Mouse (Mus musculus): Measurements from ENCODE around the gene Arhgap33. TPM values are rescaled to one million over a fixed set of nuclear protein-coding genes. Genes with fewer than 3 reads are reported as not detected.
A peak's percentile ranks its signal among the peaks of the same experiment; 100 is the strongest.
"Not testable (repeated sequence)": the region's sequence is repeated elsewhere in the genome, so short reads cannot be mapped to it uniquely, and the experiment has no call there.

Arhgap33 gene
- polyA plus RNA-seq, 1 experiment from 2014 or later: 103 TPM

DNA sequence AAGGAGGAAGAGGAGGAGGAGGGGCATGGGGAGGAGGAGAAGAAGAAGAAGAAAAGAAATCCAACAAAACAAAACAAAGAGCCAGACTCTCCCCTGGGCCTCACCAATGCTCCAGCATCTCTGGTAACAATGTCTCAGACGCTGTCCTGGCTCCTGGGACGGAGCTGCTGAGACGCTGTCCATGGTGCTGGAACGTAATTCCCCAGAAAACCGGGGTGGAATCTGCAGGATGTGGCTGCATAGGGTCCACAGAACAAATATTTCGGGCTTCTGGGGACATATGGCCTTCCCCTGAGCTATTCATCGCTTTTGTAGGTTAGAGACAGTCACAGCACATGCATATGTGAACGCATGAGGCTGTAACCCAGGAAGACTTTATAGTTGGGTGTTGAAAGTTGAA, 50.6 kb downstream of the Arhgap33 start:
- H3K27me3 ChIP-seq: peaks cover 28% of the 10 kb centered on the region
- H3K9ac ChIP-seq: no peak overlapping the region
- H3K27ac ChIP-seq: no peak overlapping the region
- no peak for ATAC-seq (ENCODE audit: low FRiP score)
- no peaks in the 10 kb centered on the region for H3K9me3 ChIP-seq
- 20% methylated on average over 8 of the region's 8 CpGs for WGBS
- H3K4me1 ChIP-seq (replicated peaks): no peaks in the 10 kb centered on the region
- H3K4me3 ChIP-seq: no peak overlapping the region
- H3K4me2 ChIP-seq: no peak overlapping the region
- no peaks in the 10 kb centered on the region for H3K36me3 ChIP-seq

DNA sequence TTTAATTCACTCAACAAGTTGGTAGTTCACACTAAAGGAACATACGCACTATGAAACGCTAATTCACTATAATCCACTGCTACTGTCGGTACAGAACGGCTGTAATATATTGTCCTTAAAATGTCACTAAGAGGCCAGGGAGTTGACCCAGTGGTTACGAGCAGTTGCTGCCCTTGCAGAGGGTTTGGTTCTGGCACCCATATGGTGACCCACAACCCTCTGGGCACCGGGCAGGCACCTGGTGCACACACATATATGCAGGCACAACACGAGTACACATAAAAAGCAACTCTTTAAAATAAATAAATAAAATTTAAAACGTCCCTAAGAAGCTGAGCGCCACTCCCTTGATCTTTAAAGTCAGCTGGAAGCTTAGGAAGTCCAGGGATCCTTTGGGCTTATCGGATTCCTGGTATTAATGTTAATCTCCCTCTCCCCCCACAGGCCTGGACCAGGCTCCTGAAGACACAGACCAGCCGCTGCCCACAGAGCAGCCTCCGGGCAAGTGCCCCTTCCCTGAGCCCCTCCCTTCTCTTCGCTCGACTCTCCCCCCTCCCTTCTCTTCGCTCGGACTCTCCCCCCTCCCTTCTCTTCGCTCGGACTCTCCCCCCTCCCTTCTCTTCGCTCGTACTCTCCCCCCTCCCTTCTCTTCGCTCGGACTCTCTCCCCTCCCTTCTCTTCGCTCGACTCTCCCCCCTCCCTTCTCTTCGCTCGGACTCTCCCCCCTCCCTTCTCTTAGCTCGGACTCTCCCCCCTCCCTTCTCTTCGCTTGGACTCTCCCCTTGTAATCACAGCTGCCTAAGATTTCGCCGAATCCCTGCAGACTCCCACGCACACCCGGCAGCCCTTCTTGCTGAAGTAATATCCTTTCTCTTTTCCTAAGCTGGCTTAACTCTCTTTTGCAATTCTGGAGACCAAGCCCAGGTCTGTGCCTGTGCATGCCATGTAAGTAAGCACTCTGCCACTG, 57.2 kb downstream of the Arhgap33 start:
- no peaks in the 10 kb centered on the region for H3K36me3 ChIP-seq
- peak; percentile 59; the same call in 1 of the 2 replicates for ATAC-seq (ENCODE audit: low FRiP score)
- peaks cover 10% of the 10 kb centered on the region for H3K4me1 ChIP-seq (replicated peaks)
- 8% methylated on average over 32 of the region's 32 CpGs for WGBS
- H3K27ac ChIP-seq: 0 out of 2 replicates have a peak overlapping the region, but pooled peaks have one; percentile 35
- H3K9ac ChIP-seq: peak overlapping the region; percentile 60; the same call in 1 of the 2 replicates
- H3K4me2 ChIP-seq: peak overlapping the region; percentile 58
- peaks cover 23% of the 10 kb centered on the region for H3K27me3 ChIP-seq
- no peaks in the 10 kb centered on the region for H3K9me3 ChIP-seq
- H3K4me3 ChIP-seq: peak overlapping the region; percentile 35

DNA sequence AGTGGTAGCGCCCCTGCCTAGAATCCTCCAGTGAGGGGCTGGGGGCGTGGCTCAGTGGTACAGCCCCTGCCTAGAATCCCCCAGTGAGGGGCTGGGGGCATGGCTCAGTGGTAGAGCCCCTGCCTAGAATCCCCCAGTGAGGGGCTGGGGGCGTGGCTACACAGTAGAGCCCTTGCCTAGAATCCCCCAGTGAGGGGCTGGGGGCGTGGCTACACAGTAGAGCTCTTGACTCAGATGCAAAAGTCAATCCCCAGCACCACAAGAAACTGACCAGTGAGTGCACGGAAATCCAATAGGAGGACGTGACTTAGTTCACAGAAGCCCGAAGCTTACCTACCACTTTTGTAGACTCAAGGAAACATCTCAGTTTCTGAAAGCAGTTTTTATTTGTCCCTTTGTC, 58.7 kb downstream of the Arhgap33 start:
- H3K27me3 ChIP-seq: peaks cover 17% of the 10 kb centered on the region
- not testable (repeated sequence) for ATAC-seq (ENCODE audit: low FRiP score); H3K4me1 ChIP-seq (replicated peaks); H3K9me3 ChIP-seq; H3K36me3 ChIP-seq; H3K4me2 ChIP-seq; H3K27ac ChIP-seq; H3K4me3 ChIP-seq; H3K9ac ChIP-seq
- 84% methylated on average over 6 of the region's 7 CpGs for WGBS

DNA sequence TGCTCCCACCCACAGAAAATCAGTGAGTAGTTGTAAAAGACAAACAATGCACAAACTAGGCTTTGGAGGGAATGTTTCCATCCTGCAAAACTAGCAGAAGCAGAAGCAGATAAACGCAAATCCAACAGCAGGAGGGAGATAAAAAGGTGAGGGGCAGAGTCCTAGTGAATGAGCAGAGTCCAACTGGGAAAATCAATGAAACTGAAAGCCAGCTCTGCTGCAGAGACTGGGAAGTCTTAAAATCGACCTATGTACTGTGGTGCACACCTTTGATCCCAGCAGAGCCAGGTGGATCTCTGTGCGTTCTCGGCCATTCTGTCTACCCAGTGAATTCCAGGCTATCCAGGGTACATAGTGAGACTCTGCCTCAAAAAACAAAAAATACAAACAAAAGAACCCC, 59.9 kb downstream of the Arhgap33 start:
- peaks cover 13% of the 10 kb centered on the region for H3K27me3 ChIP-seq
- no peaks in the 10 kb centered on the region for H3K36me3 ChIP-seq
- H3K4me3 ChIP-seq: no peak overlapping the region
- ATAC-seq (ENCODE audit: low FRiP score): no peak
- H3K9ac ChIP-seq: no peak overlapping the region
- no peak overlapping the region for H3K4me2 ChIP-seq
- WGBS: 73% methylated on average over 4 of the region's 4 CpGs
- H3K27ac ChIP-seq: no peak overlapping the region
- no peaks in the 10 kb centered on the region for H3K9me3 ChIP-seq
- peaks cover 10% of the 10 kb centered on the region for H3K4me1 ChIP-seq (replicated peaks)

DNA sequence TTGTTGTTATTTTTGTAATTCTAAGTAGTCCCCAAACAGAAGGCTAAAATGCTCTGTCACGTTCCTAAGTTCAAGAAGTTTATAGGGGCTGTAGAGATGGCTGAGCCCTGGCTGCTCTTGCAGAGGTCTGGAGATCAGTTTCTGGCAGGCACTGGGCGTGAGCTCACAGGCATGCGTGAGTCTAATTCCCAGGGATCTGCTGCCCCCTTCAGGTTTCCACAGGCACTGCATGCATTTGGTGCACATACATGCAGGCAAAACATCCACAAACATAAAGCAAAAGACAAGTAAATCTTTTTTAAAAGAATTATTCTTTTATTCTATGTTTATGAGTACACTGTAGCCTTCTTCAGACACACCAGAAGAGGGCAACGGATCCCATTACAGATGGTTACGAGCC, 62.4 kb downstream of the Arhgap33 start:
- Histone ChIP-seq H3K9ac (no peak overlapping the region), H3K36me3 (no peaks in the 10 kb centered on the region), H3K4me3 (no peak overlapping the region), H3K27ac (no peak overlapping the region), H3K4me1 (replicated peaks) (peaks cover 1% of the 10 kb centered on the region), H3K27me3 (peaks cover 25% of the 10 kb centered on the region), H3K4me2 (no peak overlapping the region), H3K9me3 (no peaks in the 10 kb centered on the region)
- no peak for ATAC-seq (ENCODE audit: low FRiP score)
- 42% methylated on average over 5 of the region's 5 CpGs for WGBS

Small RNA genes lying within 50 kb of the gene (microRNA-seq; reads per million reads assigned to microRNA genes)
- not detected for gene Gm38670

Other genes with a start within 250 kb of the Arhgap33 start
- gene Clip3, start 243.3 kb downstream of the Arhgap33 start, polyA plus RNA-seq (2015; fragmentation: Nextera tagmentation; extraction: Ambion mirVana): 84.2 and 90.1 TPM in 2 replicates
- gene Alkbh6, start 226.3 kb downstream of the Arhgap33 start, polyA plus RNA-seq (2015; fragmentation: Nextera tagmentation; extraction: Ambion mirVana): 118 and 126 TPM in 2 replicates
- 13.1 and 16.8 TPM in 2 replicates for gene Syne4, start 220.3 kb downstream of the Arhgap33 start, polyA plus RNA-seq (2015; fragmentation: Nextera tagmentation; extraction: Ambion mirVana)
- gene E130208F15Rik, start 213.3 kb downstream of the Arhgap33 start, polyA plus RNA-seq (2015; fragmentation: Nextera tagmentation; extraction: Ambion mirVana): 0.36 TPM in 1 of 2 replicates, not detected in the other
- gene Sdhaf1, start 211.2 kb downstream of the Arhgap33 start, polyA plus RNA-seq (2015; fragmentation: Nextera tagmentation; extraction: Ambion mirVana): 21.4 and 21.6 TPM in 2 replicates
- 13.2 and 13.4 TPM in 2 replicates for gene Lrfn3, start 172.3 kb downstream of the Arhgap33 start, polyA plus RNA-seq (2015; fragmentation: Nextera tagmentation; extraction: Ambion mirVana)
- 29.8 and 38.1 TPM in 2 replicates for gene Tyrobp, start 121.3 kb downstream of the Arhgap33 start, polyA plus RNA-seq (2015; fragmentation: Nextera tagmentation; extraction: Ambion mirVana)
- 0.52 and 0.88 TPM in 2 replicates for gene Hcst, start 115.2 kb downstream of the Arhgap33 start, polyA plus RNA-seq (2015; fragmentation: Nextera tagmentation; extraction: Ambion mirVana)
- 2.0 TPM in 2 replicates for gene Nfkbid, start 113.3 kb downstream of the Arhgap33 start, polyA plus RNA-seq (2015; fragmentation: Nextera tagmentation; extraction: Ambion mirVana)
- gene Aplp1, start 89.5 kb downstream of the Arhgap33 start, polyA plus RNA-seq (2015; fragmentation: Nextera tagmentation; extraction: Ambion mirVana): 583 and 599 TPM in 2 replicates
- gene Kirrel2, start 77.4 kb downstream of the Arhgap33 start, polyA plus RNA-seq (2015; fragmentation: Nextera tagmentation; extraction: Ambion mirVana): 6.6 and 10.0 TPM in 2 replicates
- gene Nphs1, start 76.7 kb downstream of the Arhgap33 start, polyA plus RNA-seq (2015; fragmentation: Nextera tagmentation; extraction: Ambion mirVana): 0.94 and 1.8 TPM in 2 replicates
- gene Prodh2, start 41.4 kb downstream of the Arhgap33 start, polyA plus RNA-seq (2015; fragmentation: Nextera tagmentation; extraction: Ambion mirVana): not detected in 2 replicates
- gene Hspb6, start 17.1 kb upstream of the Arhgap33 start, polyA plus RNA-seq (2015; fragmentation: Nextera tagmentation; extraction: Ambion mirVana): 7.8 and 7.9 TPM in 2 replicates
- 8.1 and 8.4 TPM in 2 replicates for gene Proser3, start 17.2 kb upstream of the Arhgap33 start, polyA plus RNA-seq (2015; fragmentation: Nextera tagmentation; extraction: Ambion mirVana)
- 51.7 and 57.9 TPM in 2 replicates for gene Lin37, start 24.8 kb upstream of the Arhgap33 start, polyA plus RNA-seq (2015; fragmentation: Nextera tagmentation; extraction: Ambion mirVana)
- gene U2af1l4, start 28.2 kb upstream of the Arhgap33 start, polyA plus RNA-seq (2015; fragmentation: Nextera tagmentation; extraction: Ambion mirVana): 98.9 and 105 TPM in 2 replicates
- gene Gm49396, start 28.3 kb upstream of the Arhgap33 start, polyA plus RNA-seq (2015; fragmentation: Nextera tagmentation; extraction: Ambion mirVana): 15.4 and 19.8 TPM in 2 replicates
- gene Psenen, start 28.6 kb upstream of the Arhgap33 start, polyA plus RNA-seq (2015; fragmentation: Nextera tagmentation; extraction: Ambion mirVana): 134 and 139 TPM in 2 replicates
- gene Igflr1, start 30.4 kb upstream of the Arhgap33 start, polyA plus RNA-seq (2015; fragmentation: Nextera tagmentation; extraction: Ambion mirVana): 5.3 and 6.1 TPM in 2 replicates
- gene Kmt2b, start 53.7 kb upstream of the Arhgap33 start, polyA plus RNA-seq (2015; fragmentation: Nextera tagmentation; extraction: Ambion mirVana): 10.7 and 11.3 TPM in 2 replicates
- gene Zbtb32, start 63.8 kb upstream of the Arhgap33 start, polyA plus RNA-seq (2015; fragmentation: Nextera tagmentation; extraction: Ambion mirVana): 0.21 and 0.25 TPM in 2 replicates
- 0.49 and 0.63 TPM in 2 replicates for gene Upk1a, start 77.8 kb upstream of the Arhgap33 start, polyA plus RNA-seq (2015; fragmentation: Nextera tagmentation; extraction: Ambion mirVana)
- 1,107 TPM in 2 replicates for gene Cox6b1, start 91.1 kb upstream of the Arhgap33 start, polyA plus RNA-seq (2015; fragmentation: Nextera tagmentation; extraction: Ambion mirVana)
- gene Etv2, start 100.8 kb upstream of the Arhgap33 start, polyA plus RNA-seq (2015; fragmentation: Nextera tagmentation; extraction: Ambion mirVana): not detected in 2 replicates
- gene Rbm42, start 115.3 kb upstream of the Arhgap33 start, polyA plus RNA-seq (2015; fragmentation: Nextera tagmentation; extraction: Ambion mirVana): 137 and 140 TPM in 2 replicates
- gene Haus5, start 129.9 kb upstream of the Arhgap33 start, polyA plus RNA-seq (2015; fragmentation: Nextera tagmentation; extraction: Ambion mirVana): 23.2 and 27.1 TPM in 2 replicates
- not detected in 2 replicates for gene Pmis2, start 136.5 kb upstream of the Arhgap33 start, polyA plus RNA-seq (2015; fragmentation: Nextera tagmentation; extraction: Ambion mirVana)
- gene 2200002J24Rik, start 163.9 kb upstream of the Arhgap33 start, polyA plus RNA-seq (2015; fragmentation: Nextera tagmentation; extraction: Ambion mirVana): not detected in 2 replicates
- 1.2 and 1.6 TPM in 2 replicates for gene Atp4a, start 177.1 kb upstream of the Arhgap33 start, polyA plus RNA-seq (2015; fragmentation: Nextera tagmentation; extraction: Ambion mirVana)
- 232 and 243 TPM in 2 replicates for gene Tmem147, start 194.5 kb upstream of the Arhgap33 start, polyA plus RNA-seq (2015; fragmentation: Nextera tagmentation; extraction: Ambion mirVana)
- 1.3 and 1.7 TPM in 2 replicates for gene Gapdhs, start 208.6 kb upstream of the Arhgap33 start, polyA plus RNA-seq (2015; fragmentation: Nextera tagmentation; extraction: Ambion mirVana)
- gene Sbsn, start 216.4 kb upstream of the Arhgap33 start, polyA plus RNA-seq (2015; fragmentation: Nextera tagmentation; extraction: Ambion mirVana): 1.3 and 1.7 TPM in 2 replicates
- gene Dmkn, start 228.7 kb upstream of the Arhgap33 start, polyA plus RNA-seq (2015; fragmentation: Nextera tagmentation; extraction: Ambion mirVana): 0.52 and 0.70 TPM in 2 replicates

Measured in hindbrain, embryonic 13.5 days (tissue).